Mouse (Mus musculus) CH12.LX (cell line): ENCODE data around the gene Ccdc86. TPM values are rescaled to one million over a fixed set of nuclear protein-coding genes. Genes with fewer than 3 reads are reported as not detected.

ENCODE experiments used
- DNase-seq: peaks from one replicate; pipeline ENCODE4 v3.0.0-alpha.2; 2013; ENCODE audit errors: extremely low read depth
- H3K27ac ChIP-seq: 2 replicates; pipeline ENCODE4 v1.5.1; 2012; ENCODE audit warnings: low read depth, mild to moderate bottlenecking, control low read depth, moderate library complexity; ENCODE audit not compliant: insufficient read depth
- H3K27me3 ChIP-seq: replicated peaks from 2 replicates; pipeline ENCODE3; 2012; ENCODE audit warnings: inconsistent platforms
- H3K36me3 ChIP-seq, 2 experiments: replicated peaks in 1 of 2; 2 replicates each; pipeline versions ENCODE3 to v1.6.1; 2012; ENCODE audit warnings: inconsistent platforms in 1 of 2, low read length in 1 of 2, mild to moderate bottlenecking in 1 of 2, mixed read lengths in 1 of 2, moderate library complexity in 1 of 2; ENCODE audit not compliant: control insufficient read depth in 1 of 2, insufficient read depth in 1 of 2
- H3K4me1 ChIP-seq, 2 experiments: 2 replicates each; pipeline ENCODE4 v1.6.1; 2012; ENCODE audit warnings: inconsistent platforms in 1 of 2, moderate library complexity in 1 of 2; ENCODE audit not compliant: insufficient read depth in 2 of 2, control insufficient read depth in 1 of 2
- H3K4me2 ChIP-seq: 2 replicates; pipeline ENCODE4 v1.6.1; 2012; ENCODE audit warnings: low read depth, mild to moderate bottlenecking, control low read depth; ENCODE audit not compliant: poor library complexity, insufficient read depth, severe bottlenecking
- H3K4me3 ChIP-seq, 3 experiments: fragments of 150-350 bp in 1 of 3; sonication (generic) in 1 of 3; replicated peaks in 1 of 3; 2 replicates each; pipeline versions ENCODE3 to v1.5.1; 2011 to 2012; ENCODE audit warnings: low read depth in 2 of 3, low read length in 2 of 3, mild to moderate bottlenecking in 2 of 3, moderate library complexity in 2 of 3, control low read depth in 1 of 3, improper control_type of control experiment in 1 of 3, inconsistent platforms in 1 of 3, mixed read lengths in 1 of 3; ENCODE audit not compliant: poor library complexity in 1 of 3
- H3K79me2 ChIP-seq: replicated peaks from 2 replicates; pipeline ENCODE4 v1.6.1; 2012; ENCODE audit warnings: mild to moderate bottlenecking, moderate library complexity; ENCODE audit not compliant: control insufficient read depth, poor library complexity, insufficient read depth, severe bottlenecking; ENCODE audit errors: extremely low read depth
- H3K9ac ChIP-seq: 2 replicates; pipeline ENCODE4 v1.6.1; 2012; ENCODE audit warnings: low read depth, mild to moderate bottlenecking, control low read depth, moderate library complexity; ENCODE audit not compliant: insufficient read depth
- H3K9me3 ChIP-seq: replicated peaks from 2 replicates; pipeline ENCODE3; 2012; ENCODE audit warnings: low read length, inconsistent platforms, mixed read lengths
- BHLHE40 ChIP-seq: IDR thresholded peaks from 2 replicates; pipeline ENCODE4 v1.6.1; 2011; ENCODE audit warnings: mild to moderate bottlenecking, low read depth, low read length, improper control_type of control experiment
- CTCF ChIP-seq, 2 experiments: IDR thresholded peaks in 1 of 2; conservative IDR thresholded peaks in 1 of 2; 2 replicates each; pipeline ENCODE4 v1.5.1; 2011 to 2012; ENCODE audit warnings: low read depth in 2 of 2, low read length in 2 of 2, improper control_type of control experiment in 1 of 2, inconsistent platforms in 1 of 2, mild to moderate bottlenecking in 1 of 2, moderate library complexity in 1 of 2
- E2F4 ChIP-seq: IDR thresholded peaks from 2 replicates; pipeline ENCODE4 v1.6.1; 2011; ENCODE audit warnings: low read depth, low read length, improper control_type of control experiment; ENCODE audit not compliant: insufficient replicate concordance
- HCFC1 ChIP-seq: IDR thresholded peaks from 2 replicates; pipeline ENCODE4 v1.6.1; 2012; ENCODE audit warnings: low read depth, mild to moderate bottlenecking, inconsistent platforms, low read length, improper control_type of control experiment
- IRF4 ChIP-seq: IDR thresholded peaks from 2 replicates; pipeline ENCODE4 v1.6.1; 2014; ENCODE audit warnings: low read depth, mild to moderate bottlenecking, inconsistent platforms, low read length, improper control_type of control experiment
- MEF2A ChIP-seq: IDR thresholded peaks from 2 replicates; pipeline ENCODE4 v1.6.1; 2014; ENCODE audit warnings: low read depth, mild to moderate bottlenecking, inconsistent platforms, low read length, improper control_type of control experiment, borderline replicate concordance
- MYC ChIP-seq: IDR thresholded peaks from 2 replicates; pipeline ENCODE4 v1.6.1; 2011; ENCODE audit warnings: low read depth, mild to moderate bottlenecking, improper control_type of control experiment, low read length
- NELFE ChIP-seq: IDR thresholded peaks from 2 replicates; pipeline ENCODE4 v1.6.1; 2011; ENCODE audit warnings: low read depth, low read length, improper control_type of control experiment
- NRF1 ChIP-seq: IDR thresholded peaks from 2 replicates; pipeline ENCODE4 v1.6.1; 2014; ENCODE audit warnings: low read depth, mild to moderate bottlenecking, inconsistent platforms, low read length, improper control_type of control experiment, moderate library complexity
- RCOR1 ChIP-seq: conservative IDR thresholded peaks from 2 replicates; pipeline ENCODE4 v1.6.1; 2012; ENCODE audit warnings: low read depth, mild to moderate bottlenecking, inconsistent platforms, low read length, improper control_type of control experiment
- SIN3A ChIP-seq: IDR thresholded peaks from 2 replicates; pipeline ENCODE4 v1.6.1; 2012; ENCODE audit warnings: low read length, improper control_type of control experiment, inconsistent platforms
- UBTF ChIP-seq: IDR thresholded peaks from 2 replicates; pipeline ENCODE4 v1.6.1; 2012; ENCODE audit warnings: low read depth, mild to moderate bottlenecking, inconsistent platforms, low read length, improper control_type of control experiment, moderate library complexity
- ZC3H11A ChIP-seq: IDR thresholded peaks from 2 replicates; pipeline ENCODE4 v1.6.1; 2012; ENCODE audit warnings: low read depth, mild to moderate bottlenecking, inconsistent platforms, low read length, improper control_type of control experiment
- ZMIZ1 ChIP-seq: IDR thresholded peaks from 2 replicates; pipeline ENCODE4 v1.6.1; 2012; ENCODE audit warnings: low read depth, mild to moderate bottlenecking, inconsistent platforms, low read length, improper control_type of control experiment
- dilution Hi-C: fragments of 300-500 bp; cut with MboI; formaldehyde crosslinking; loops from 2 replicates; pipeline ENCODE4 v1.14.3; 2020; ENCODE audit warnings: low sequenced_read_pairs; ENCODE audit not compliant: extremely low pct_unique_long_range_greater_than_20kb, extremely low pct_ligation_motif_present
- in situ Hi-C: fragments of 300-500 bp; cut with MboI; formaldehyde crosslinking; loops from 3 replicates; pipeline ENCODE4 v1.14.3; 2019; ENCODE audit warnings: low sequenced_read_pairs, low pct_ligation_motif_present, low pct_unique_long_range_greater_than_20kb, mixed read lengths
- polyA plus RNA-seq: library from polyadenylated mRNA; unstranded; fragments of >175 nt; gene quantifications from 2 replicates; pipeline ENCODE4 v1.2.1, GENCODE M21; 2012; ENCODE audit warnings: low read depth; ENCODE audit not compliant: insufficient read length
- total RNA-seq, 2 experiments: library from RNA; depleted of rRNA; stranded (reverse); fragments of 300-350 nt in 1 of 2; fragments of >200 nt in 1 of 2; gene quantifications; 2 replicates each; pipeline ENCODE4 v1.2.3; 2012 to 2014

Gene Ccdc86
- total and polyA plus RNA-seq, 3 experiments: 9.5 to 44.8 (median 10.8) TPM

DNA sequence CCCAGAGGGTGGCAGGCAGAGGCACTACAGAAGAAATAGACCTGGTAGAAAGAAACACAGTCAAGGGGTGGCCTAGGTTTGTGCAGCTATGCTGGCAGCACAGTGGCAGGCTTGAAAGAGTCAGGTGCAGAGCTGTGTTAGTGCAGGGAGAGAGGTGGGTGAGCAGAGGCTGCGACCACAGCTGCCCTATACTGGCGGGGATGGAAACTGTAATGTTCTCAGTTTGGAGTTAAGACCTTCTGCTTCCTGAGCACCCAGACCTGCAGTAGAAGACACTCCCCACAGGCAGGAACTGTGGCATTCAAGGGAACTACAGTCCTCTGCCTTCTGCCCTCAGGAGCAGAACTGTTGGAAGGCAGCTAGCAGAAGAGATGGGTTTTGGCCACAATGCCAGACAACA, 34.2 kb downstream of the Ccdc86 start:
- no peaks in the 10 kb centered on the region for H3K9me3 ChIP-seq
- H3K27me3 ChIP-seq: no peaks in the 10 kb centered on the region
- H3K4me2 ChIP-seq: no peak overlapping the region
- in situ Hi-C loops: loop anchor here (5.0 kb wide), 1 partner anchor 47 kb away; no protein-coding TSS in a partner anchor
- dilution Hi-C loops: no loop called here
- peaks cover 0 to 5% of the 10 kb centered on the region in 2 experiments for H3K36me3 ChIP-seq
- no peak overlapping the region for H3K27ac ChIP-seq
- no peaks in the 10 kb centered on the region for H3K79me2 ChIP-seq
- H3K4me3 ChIP-seq: no peak overlapping the region
- TF ChIP-seq MYC (no peak), ZMIZ1 (no peak), ZC3H11A (no peak), BHLHE40 (no peak), IRF4 (no peak), HCFC1 (no peak), CTCF (conservative IDR thresholded peaks at IDR 0.05 in 1 of 2, IDR thresholded peaks at IDR 0.05 in 1 of 2; ENCODE audit: low read depth in 2 of 2, low read length in 2 of 2) (no peak), NELFE (no peak), SIN3A (no peak), RCOR1 (no peak), NRF1 (no peak), E2F4 (no peak), UBTF (no peak)
- TF ChIP-seq, all 38 proteins: peak for 0
- Histone ChIP-seq H3K9ac (no peak overlapping the region), H3K4me1 (peaks cover 17 to 45% of the 10 kb centered on the region in 2 experiments)
- no peak for DNase-seq

DNA sequence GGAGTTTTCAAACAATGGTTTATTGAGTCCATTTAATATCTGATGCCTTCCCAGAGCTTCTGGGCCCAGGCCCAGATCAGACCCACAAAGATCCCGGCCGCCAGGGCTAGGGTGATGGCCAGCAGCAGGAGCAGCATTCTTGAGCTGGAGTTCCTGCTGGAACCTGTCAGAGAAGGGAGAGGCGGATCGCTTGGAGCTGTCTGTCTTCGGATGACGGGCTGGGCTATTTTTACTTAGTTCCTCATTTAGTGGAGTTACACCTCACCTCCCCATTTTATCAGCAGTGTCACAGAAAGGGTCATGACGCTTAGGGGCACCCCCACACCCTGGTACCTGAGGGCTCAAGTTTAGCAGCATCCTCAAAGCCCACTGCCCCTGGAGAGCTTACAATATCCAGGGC, 34.8 kb downstream of the Ccdc86 start:
- Histone ChIP-seq H3K9ac (no peak overlapping the region), H3K4me3 (no peak overlapping the region), H3K79me2 (no peaks in the 10 kb centered on the region), H3K4me1 (peaks cover 17 to 41% of the 10 kb centered on the region in 2 experiments), H3K27ac (no peak overlapping the region)
- DNase-seq: peak; percentile 61
- TF ChIP-seq MEF2A (peak; percentile 48; the same call in 1 of the 2 replicates), SIN3A (no peak)
- TF ChIP-seq, all 38 proteins: peak for 1
- in situ Hi-C loops: loop anchor here (5.0 kb wide), 1 partner anchor 48 kb away; no protein-coding TSS in a partner anchor
- no peaks in the 10 kb centered on the region for H3K27me3 ChIP-seq
- H3K9me3 ChIP-seq: no peaks in the 10 kb centered on the region
- dilution Hi-C loops: no loop called here
- no peak overlapping the region for H3K4me2 ChIP-seq
- peaks cover 0 to 10% of the 10 kb centered on the region in 2 experiments for H3K36me3 ChIP-seq
